Mouse (Mus musculus) liver, embryonic 14.5 days (tissue): Measurements from ENCODE around the gene Pigv.

ENCODE experiments used
- CTCF ChIP-seq: IDR thresholded peaks from 2 replicates; pipeline ENCODE4 v1.5.1; 2016; ENCODE audit warnings: antibody characterized with exemption, low read depth, control low read depth
- EP300 ChIP-seq: IDR thresholded peaks from 2 replicates; pipeline ENCODE4 v1.6.1; 2016; ENCODE audit warnings: antibody characterized with exemption, low read depth

DNA sequence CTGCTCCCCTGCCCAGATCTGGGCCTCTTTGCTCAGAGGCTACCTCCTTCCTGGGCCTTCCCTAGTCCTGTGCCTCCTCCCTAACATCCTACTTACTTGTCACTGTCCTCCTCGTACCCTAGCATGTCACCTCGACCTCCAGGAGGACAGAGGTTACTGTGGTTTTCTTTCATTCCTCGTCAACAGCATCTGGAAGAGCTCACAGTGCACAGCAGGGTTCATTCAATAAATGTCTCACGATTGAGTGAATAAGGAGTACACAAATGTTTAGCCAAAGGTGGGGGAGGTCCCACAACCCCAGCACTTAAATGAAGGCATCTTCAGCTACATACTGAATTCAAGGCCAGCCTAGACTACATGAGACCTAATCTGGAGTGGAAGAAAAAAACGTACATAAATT lies 46.2 kb downstream of the Pigv start:
- TF ChIP-seq CTCF (no peak), EP300 (no peak)
